Mouse (Mus musculus): ENCODE results near the gene Zfp345. TPM values are rescaled to one million over a fixed set of nuclear protein-coding genes. Genes with fewer than 3 reads are reported as not detected.

Gene Zfp345
- not detected for polyA plus RNA-seq (2014; fragmentation: Illumina TruSeq; extraction: RNeasy Lipid Tissue Mini Kit (QIAGEN cat#74804); ENCODE audit: insufficient read depth, low read depth, low replicate concordance)

GRCm38 (mm10) chr2:150484939-150485778 is at the start of gene Zfp345:
Gene Zfp345 (minus strand): TSS chr2:150485091.

GRCm38 (mm10) chr2:150451180-150451919 is 33.5 kb downstream of the Zfp345 start, which contains the start of gene Zfp442:
Gene Zfp442 (minus strand): TSS chr2:150451486.

Other genes starting within 250 kb of the Zfp345 start
- gene Gm21994, start 229.5 kb downstream of the Zfp345 start, polyA plus RNA-seq (2014; fragmentation: Illumina TruSeq; extraction: RNeasy Lipid Tissue Mini Kit (QIAGEN cat#74804); ENCODE audit: insufficient read depth, low read depth, low replicate concordance): 1.3 TPM
- not detected for gene Gm14124, start 227.6 kb downstream of the Zfp345 start, polyA plus RNA-seq (2014; fragmentation: Illumina TruSeq; extraction: RNeasy Lipid Tissue Mini Kit (QIAGEN cat#74804); ENCODE audit: insufficient read depth, low read depth, low replicate concordance)
- gene Gm10130, start 161.4 kb downstream of the Zfp345 start, polyA plus RNA-seq (2014; fragmentation: Illumina TruSeq; extraction: RNeasy Lipid Tissue Mini Kit (QIAGEN cat#74804); ENCODE audit: insufficient read depth, low read depth, low replicate concordance): not detected
- gene 3300002I08Rik, start 122.3 kb downstream of the Zfp345 start, polyA plus RNA-seq (2014; fragmentation: Illumina TruSeq; extraction: RNeasy Lipid Tissue Mini Kit (QIAGEN cat#74804); ENCODE audit: insufficient read depth, low read depth, low replicate concordance): 1.1 TPM
- 0.50 TPM for gene Zfp442, start 33.6 kb downstream of the Zfp345 start, polyA plus RNA-seq (2014; fragmentation: Illumina TruSeq; extraction: RNeasy Lipid Tissue Mini Kit (QIAGEN cat#74804); ENCODE audit: insufficient read depth, low read depth, low replicate concordance)
- 3.3 TPM for gene Cst7, start 85.3 kb upstream of the Zfp345 start, polyA plus RNA-seq (2014; fragmentation: Illumina TruSeq; extraction: RNeasy Lipid Tissue Mini Kit (QIAGEN cat#74804); ENCODE audit: insufficient read depth, low read depth, low replicate concordance)
- 46.8 TPM for gene Apmap, start 123.5 kb upstream of the Zfp345 start, polyA plus RNA-seq (2014; fragmentation: Illumina TruSeq; extraction: RNeasy Lipid Tissue Mini Kit (QIAGEN cat#74804); ENCODE audit: insufficient read depth, low read depth, low replicate concordance)
- 27.2 TPM for gene Acss1, start 183.4 kb upstream of the Zfp345 start, polyA plus RNA-seq (2014; fragmentation: Illumina TruSeq; extraction: RNeasy Lipid Tissue Mini Kit (QIAGEN cat#74804); ENCODE audit: insufficient read depth, low read depth, low replicate concordance)
- gene Vsx1, start 204.3 kb upstream of the Zfp345 start, polyA plus RNA-seq (2014; fragmentation: Illumina TruSeq; extraction: RNeasy Lipid Tissue Mini Kit (QIAGEN cat#74804); ENCODE audit: insufficient read depth, low read depth, low replicate concordance): not detected